Mouse (Mus musculus) forebrain, embryonic 11.5 days (tissue): ENCODE measurements at regions not wholly inside any gene's neighbourhood (a gene's known extent, or its start where the extent isn't known, plus 50 kb on each side); places are given as distances from the start of the nearest gene placed in this dataset.
A peak's percentile ranks its signal among the peaks of the same experiment; 100 is the strongest.

ENCODE experiments used
- ATAC-seq: fragments of 200-750 bp; cut with Nextera tagmentation; replicated peaks from 2 replicates; pipeline ENCODE4 v1.8.0; 2017; ENCODE audit warnings: moderate TSS enrichment; ENCODE audit not compliant: low FRiP score
- DNase-seq: peaks from one replicate; pipeline ENCODE4 v3.0.0-alpha.2; 2017; ENCODE audit warnings: low spot score
- H3K27ac ChIP-seq: fragments of 300-500 bp; sonication (generic); 2 replicates; pipeline ENCODE4 v1.5.1; 2014; ENCODE audit warnings: low read depth, low read length
- H3K27me3 ChIP-seq: fragments of 300-500 bp; sonication (generic); 2 replicates; pipeline ENCODE4 v1.6.1; 2014; ENCODE audit warnings: mild to moderate bottlenecking, low read length, mixed read lengths; ENCODE audit not compliant: control insufficient read depth, insufficient read depth
- H3K36me3 ChIP-seq: fragments of 300-500 bp; sonication (generic); 2 replicates; pipeline ENCODE4 v1.6.1; 2014; ENCODE audit warnings: mild to moderate bottlenecking, low read length, moderate library complexity, mixed read lengths; ENCODE audit not compliant: control insufficient read depth, insufficient read depth
- H3K4me1 ChIP-seq: fragments of 300-500 bp; sonication (generic); replicated peaks from 2 replicates; pipeline ENCODE4 v1.6.1; 2014; ENCODE audit warnings: low read length, mixed read lengths; ENCODE audit not compliant: control insufficient read depth, insufficient read depth
- H3K4me2 ChIP-seq: fragments of 300-500 bp; sonication (generic); 2 replicates; pipeline ENCODE4 v1.6.1; 2014; ENCODE audit warnings: low read depth, mild to moderate bottlenecking, low read length, moderate library complexity, mixed read lengths; ENCODE audit not compliant: severe bottlenecking
- H3K4me3 ChIP-seq: fragments of 300-500 bp; sonication (generic); 2 replicates; pipeline ENCODE4 v1.5.1; 2014; ENCODE audit warnings: low read depth, low read length
- H3K9ac ChIP-seq: fragments of 300-500 bp; sonication (generic); 2 replicates; pipeline ENCODE4 v1.6.1; 2014; ENCODE audit warnings: low read length
- H3K9me3 ChIP-seq: fragments of 300-500 bp; sonication (generic); 2 replicates; pipeline ENCODE4 v1.6.1; 2016; ENCODE audit warnings: low read length, mixed read lengths; ENCODE audit not compliant: control insufficient read depth
- WGBS: fragments of 180-500 bp; shearing (Covaris S2); extraction: QIAGEN DNeasy Blood & Tissue Kit; methylation state at CpG from one replicate; pipeline ENCODE4 v1.1.7; 2014; 5-methylcytosine and 5-hydroxymethylcytosine counted together

- no peaks in the 10 kb centered on the region for H3K4me1 ChIP-seq
- H3K4me3 ChIP-seq = no peak overlapping the region
- no peaks in the 10 kb centered on the region for H3K36me3 ChIP-seq
- no peaks in the 10 kb centered on the region for H3K27me3 ChIP-seq
- H3K4me2 ChIP-seq = no peak overlapping the region
- ATAC-seq (no peak), DNase-seq (no peak)
- no peak overlapping the region for H3K9ac ChIP-seq
- no peaks in the 10 kb centered on the region for H3K9me3 ChIP-seq
- 85% methylated on average over 1 of the region's 1 CpGs for WGBS
- H3K27ac ChIP-seq = no peak overlapping the region
Measured at GRCm38 (mm10) chr4:81781971-81782370, 339.4 kb upstream of the Mpdz start.

GRCm38 (mm10) chr4:81766705-81767104, 324.1 kb upstream of the Mpdz start:
- Histone ChIP-seq H3K4me3 (no peak overlapping the region), H3K27me3 (no peaks in the 10 kb centered on the region), H3K9me3 (no peaks in the 10 kb centered on the region), H3K36me3 (no peaks in the 10 kb centered on the region), H3K4me2 (no peak overlapping the region), H3K27ac (no peak overlapping the region), H3K4me1 (peaks cover 14% of the 10 kb centered on the region), H3K9ac (no peak overlapping the region)
- 92% methylated on average over 5 of the region's 5 CpGs for WGBS
- DNase-seq = no peak
- no peak for ATAC-seq

- no peaks in the 10 kb centered on the region for H3K9me3 ChIP-seq
- peak overlapping the region; percentile 75 for H3K27ac ChIP-seq
- H3K4me3 ChIP-seq = no peak overlapping the region
- ATAC-seq (peak; percentile 91), DNase-seq (peak; percentile 67)
- no peaks in the 10 kb centered on the region for H3K36me3 ChIP-seq
- H3K4me1 ChIP-seq = peaks cover 14% of the 10 kb centered on the region
- H3K27me3 ChIP-seq = no peaks in the 10 kb centered on the region
- peak overlapping the region; percentile 43 for H3K9ac ChIP-seq
- peak overlapping the region; percentile 19; the same call in 1 of the 2 replicates for H3K4me2 ChIP-seq
- 9% methylated on average over 11 of the region's 11 CpGs for WGBS
Measured at GRCm38 (mm10) chr4:81764026-81764867, 321.6 kb upstream of the Mpdz start.

GRCm38 (mm10) chr4:81763311-81764025, 320.9 kb upstream of the Mpdz start:
- H3K4me3 ChIP-seq = no peak overlapping the region
- H3K9me3 ChIP-seq = no peaks in the 10 kb centered on the region
- no peaks in the 10 kb centered on the region for H3K36me3 ChIP-seq
- DNase-seq (no peak), ATAC-seq (peak; percentile 29; the same call in 1 of the 2 replicates)
- H3K27me3 ChIP-seq = no peaks in the 10 kb centered on the region
- H3K27ac ChIP-seq = peak overlapping the region; percentile 75
- peak overlapping the region; percentile 19; the same call in 1 of the 2 replicates for H3K4me2 ChIP-seq
- peaks cover 14% of the 10 kb centered on the region for H3K4me1 ChIP-seq
- WGBS = 34% methylated on average over 10 of the region's 10 CpGs
- H3K9ac ChIP-seq = peak overlapping the region; percentile 43

- H3K9ac ChIP-seq = peak overlapping the region; percentile 41; the same call in 1 of the 2 replicates
- no peaks in the 10 kb centered on the region for H3K27me3 ChIP-seq
- peaks cover 14% of the 10 kb centered on the region for H3K4me1 ChIP-seq
- WGBS = 21% methylated on average over 11 of the region's 11 CpGs
- DNase-seq (no peak), ATAC-seq (peak; percentile 50; the same call in 1 of the 2 replicates)
- peak overlapping the region; percentile 7; the same call in 1 of the 2 replicates for H3K27ac ChIP-seq
- no peaks in the 10 kb centered on the region for H3K36me3 ChIP-seq
- H3K4me2 ChIP-seq = no peak overlapping the region
- H3K4me3 ChIP-seq = no peak overlapping the region
- no peaks in the 10 kb centered on the region for H3K9me3 ChIP-seq
Measured at GRCm38 (mm10) chr4:81762592-81763229, 320.1 kb upstream of the Mpdz start.

- no peak overlapping the region for H3K4me3 ChIP-seq
- H3K9ac ChIP-seq = no peak overlapping the region
- no peaks in the 10 kb centered on the region for H3K36me3 ChIP-seq
- peaks cover 3% of the 10 kb centered on the region; the same call in 1 of the 2 replicates for H3K4me1 ChIP-seq
- DNase-seq (no peak), ATAC-seq (no peak)
- no peaks in the 10 kb centered on the region for H3K9me3 ChIP-seq
- H3K4me2 ChIP-seq = no peak overlapping the region
- WGBS = 14% methylated on average over 1 of the region's 1 CpGs
- no peak overlapping the region for H3K27ac ChIP-seq
- H3K27me3 ChIP-seq = no peaks in the 10 kb centered on the region
Measured at GRCm38 (mm10) chr4:81757905-81758304, 315.3 kb upstream of the Mpdz start.

- peak overlapping the region; percentile 81 for H3K27ac ChIP-seq
- peaks cover 9% of the 10 kb centered on the region; the same call in 1 of the 2 replicates for H3K4me1 ChIP-seq
- H3K36me3 ChIP-seq = no peaks in the 10 kb centered on the region
- DNase-seq (no peak), ATAC-seq (peak; percentile 47; the same call in 1 of the 2 replicates)
- no peak overlapping the region for H3K4me2 ChIP-seq
- 31% methylated on average over 18 of the region's 18 CpGs for WGBS
- no peaks in the 10 kb centered on the region for H3K27me3 ChIP-seq
- no peak overlapping the region for H3K4me3 ChIP-seq
- H3K9ac ChIP-seq = no peak overlapping the region; the same call in 1 of the 2 replicates
- H3K9me3 ChIP-seq = no peaks in the 10 kb centered on the region
Measured at GRCm38 (mm10) chr4:81744629-81745509, 302.3 kb upstream of the Mpdz start.
